Mouse (Mus musculus): Measurements from ENCODE around the gene 2010111I01Rik. TPM values are rescaled to one million over a fixed set of nuclear protein-coding genes. Genes with fewer than 3 reads are reported as not detected.
"Not testable (repeated sequence)": the region's sequence is repeated elsewhere in the genome, so short reads cannot be mapped to it uniquely, and the experiment has no call there.

Gene 2010111I01Rik
- polyA plus RNA-seq (2016; fragmentation: Nextera tagmentation; extraction: Ambion mirVana) = 17.2 and 19.6 TPM in 2 replicates

DNA sequence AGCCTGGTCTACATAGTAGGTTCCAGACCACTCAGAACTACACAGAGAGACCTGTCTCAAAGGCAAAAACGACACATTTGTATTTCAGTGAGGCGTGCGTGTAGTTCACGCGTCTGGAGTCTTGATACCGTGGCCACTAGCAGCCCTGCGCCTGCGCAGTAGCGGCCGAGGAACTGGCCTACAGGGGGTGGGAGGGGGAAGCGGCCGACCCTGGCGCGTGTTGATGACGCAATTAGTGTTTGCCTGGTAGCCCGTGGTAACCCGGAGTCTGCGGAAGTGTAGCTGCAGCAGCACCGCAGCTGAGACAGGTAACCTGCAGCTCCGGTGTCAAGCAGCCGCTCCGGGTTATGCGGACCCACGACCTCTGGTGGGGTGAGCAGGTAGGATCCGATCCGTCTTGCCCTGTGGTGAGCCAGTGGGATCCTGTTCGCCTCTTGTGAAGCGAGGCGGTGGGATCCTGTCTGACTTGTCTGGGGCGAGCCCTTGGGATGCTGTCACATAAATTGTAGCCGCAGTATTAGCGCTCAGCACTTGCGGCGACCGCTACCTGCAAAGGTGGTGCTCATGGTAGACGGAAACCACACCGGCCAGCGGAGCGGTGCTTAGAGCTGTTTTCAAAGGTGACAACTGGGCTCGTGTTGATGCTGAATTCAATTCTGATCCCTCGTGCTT is at the start of gene 2010111I01Rik:
Gene 2010111I01Rik (plus strand): TSS at position 254 of the 672 bp plus-strand sequence.
- peaks cover 21% of the 10 kb centered on the region for H3K4me1 ChIP-seq
- under 1% methylated on average over 41 of the region's 41 CpGs for WGBS (ENCODE audit: insufficient replicate concordance)
- peaks cover 5% of the 10 kb centered on the region for H3K36me3 ChIP-seq
- no peaks in the 10 kb centered on the region for H3K27me3 ChIP-seq (replicated peaks)
- H3K4me2 ChIP-seq = peak within 1 kb of the TSS; percentile 86
- H3K27ac ChIP-seq = peak within 1 kb of the TSS; percentile 34; the same call in 1 of the 2 replicates
- no peaks in the 10 kb centered on the region for H3K9me3 ChIP-seq (replicated peaks)
- H3K4me3 ChIP-seq = peak within 1 kb of the TSS; percentile 84
- peak; percentile 93 for ATAC-seq
- peak within 1 kb of the TSS; percentile 75 for H3K9ac ChIP-seq

GRCm38 (mm10) chr13:62916675-62917074 is 48.0 kb upstream of the 2010111I01Rik start:
- no peak overlapping the region for H3K27ac ChIP-seq
- H3K9me3 ChIP-seq (replicated peaks) = no peaks in the 10 kb centered on the region
- peaks cover 11% of the 10 kb centered on the region for H3K4me1 ChIP-seq
- WGBS (ENCODE audit: insufficient replicate concordance) = 46% methylated on average over 4 of the region's 4 CpGs
- H3K36me3 ChIP-seq = no peaks in the 10 kb centered on the region
- no peak overlapping the region for H3K4me2 ChIP-seq
- H3K4me3 ChIP-seq = no peak overlapping the region
- no peak overlapping the region for H3K9ac ChIP-seq
- no peaks in the 10 kb centered on the region for H3K27me3 ChIP-seq (replicated peaks)
- no peak for ATAC-seq

DNA sequence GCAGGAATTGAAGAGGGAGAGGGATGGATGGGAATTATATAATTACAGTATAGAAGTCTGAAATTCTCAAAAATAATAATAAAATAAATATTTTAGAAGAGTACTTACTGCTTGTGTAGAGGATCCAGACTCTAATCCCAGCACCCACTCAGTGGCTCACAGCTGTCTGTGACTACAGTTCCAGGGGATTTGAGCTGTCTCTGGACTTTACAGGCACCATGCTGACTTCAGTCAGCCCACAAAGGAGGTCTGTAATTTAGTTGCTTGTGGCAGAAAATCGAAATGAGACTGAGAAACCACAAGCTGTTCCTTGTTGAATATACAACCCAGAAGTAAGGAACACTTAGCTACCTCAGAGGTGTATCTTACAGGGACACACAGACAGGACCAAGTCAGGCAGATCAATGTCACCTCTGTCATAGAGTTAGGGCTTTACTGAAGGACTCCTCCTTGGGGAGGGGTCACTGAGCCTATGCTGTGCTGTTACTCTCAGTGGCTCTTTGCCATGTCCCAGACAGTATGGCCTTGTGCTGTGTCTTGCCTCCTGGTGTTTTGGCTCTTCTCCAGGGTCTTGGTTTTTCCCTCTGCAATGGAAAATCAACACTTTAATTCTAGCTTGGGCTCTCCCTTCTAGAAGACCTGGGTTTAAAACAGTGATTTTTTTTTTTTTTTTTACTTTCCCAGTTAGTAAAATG is 47.1 kb upstream of the 2010111I01Rik start:
- H3K27me3 ChIP-seq (replicated peaks) = no peaks in the 10 kb centered on the region
- H3K36me3 ChIP-seq = no peaks in the 10 kb centered on the region
- no peak overlapping the region for H3K4me2 ChIP-seq
- H3K9me3 ChIP-seq (replicated peaks) = no peaks in the 10 kb centered on the region
- ATAC-seq = no peak
- 0 out of 2 replicates have a peak, but pooled peaks cover 4% of the 10 kb centered on the region for H3K4me1 ChIP-seq
- no peak overlapping the region for H3K27ac ChIP-seq
- WGBS (ENCODE audit: insufficient replicate concordance) = 33% methylated on average over 1 of the region's 1 CpGs
- no peak overlapping the region for H3K9ac ChIP-seq
- H3K4me3 ChIP-seq = no peak overlapping the region

- no peak for ATAC-seq
- Histone ChIP-seq H3K36me3 (no peaks in the 10 kb centered on the region), H3K4me2 (no peak overlapping the region), H3K9ac (no peak overlapping the region), H3K27me3 (replicated peaks) (no peaks in the 10 kb centered on the region), H3K4me3 (no peak overlapping the region), H3K9me3 (replicated peaks) (no peaks in the 10 kb centered on the region), H3K27ac (no peak overlapping the region), H3K4me1 (no peaks in the 10 kb centered on the region)
- 32% methylated on average over 11 of the region's 11 CpGs for WGBS (ENCODE audit: insufficient replicate concordance)
These were observed 44.9 kb upstream of the 2010111I01Rik start for GRCm38 (mm10) chr13:62919647-62920341.

DNA sequence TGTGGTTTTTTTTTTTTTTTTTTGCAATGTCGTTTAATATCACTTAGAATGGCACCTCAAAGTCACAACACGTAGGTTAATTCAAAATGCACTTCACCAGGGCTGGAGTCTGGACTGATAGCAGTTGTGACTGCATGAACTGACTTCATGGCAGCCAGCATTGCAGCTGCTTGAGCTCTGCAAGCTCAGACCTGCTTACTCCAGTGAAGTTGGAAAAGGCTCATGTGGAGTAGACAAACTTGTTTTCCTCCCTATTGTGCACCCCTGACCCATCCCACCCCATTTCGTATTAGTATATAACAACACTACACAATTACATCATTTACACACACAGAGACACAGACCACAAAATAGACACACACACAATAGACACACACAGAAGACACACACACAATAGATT is 42.0 kb upstream of the 2010111I01Rik start:
- Histone ChIP-seq H3K27me3 (replicated peaks) (no peaks in the 10 kb centered on the region), H3K27ac (no peak overlapping the region), H3K36me3 (no peaks in the 10 kb centered on the region), H3K4me1 (no peaks in the 10 kb centered on the region), H3K4me2 (no peak overlapping the region), H3K4me3 (no peak overlapping the region), H3K9me3 (replicated peaks) (no peaks in the 10 kb centered on the region), H3K9ac (no peak overlapping the region)
- WGBS (ENCODE audit: insufficient replicate concordance) = 56% methylated on average over 3 of the region's 3 CpGs
- ATAC-seq = no peak

- Histone ChIP-seq H3K4me2 (no peak overlapping the region), H3K27ac (no peak overlapping the region), H3K36me3 (no peaks in the 10 kb centered on the region), H3K4me1 (no peaks in the 10 kb centered on the region), H3K9me3 (replicated peaks) (no peaks in the 10 kb centered on the region), H3K4me3 (no peak overlapping the region), H3K9ac (no peak overlapping the region), H3K27me3 (replicated peaks) (no peaks in the 10 kb centered on the region)
- no peak for ATAC-seq
- WGBS (ENCODE audit: insufficient replicate concordance) = 75% methylated on average over 8 of the region's 8 CpGs
These were observed 41.5 kb upstream of the 2010111I01Rik start for GRCm38 (mm10) chr13:62923182-62923581.

DNA sequence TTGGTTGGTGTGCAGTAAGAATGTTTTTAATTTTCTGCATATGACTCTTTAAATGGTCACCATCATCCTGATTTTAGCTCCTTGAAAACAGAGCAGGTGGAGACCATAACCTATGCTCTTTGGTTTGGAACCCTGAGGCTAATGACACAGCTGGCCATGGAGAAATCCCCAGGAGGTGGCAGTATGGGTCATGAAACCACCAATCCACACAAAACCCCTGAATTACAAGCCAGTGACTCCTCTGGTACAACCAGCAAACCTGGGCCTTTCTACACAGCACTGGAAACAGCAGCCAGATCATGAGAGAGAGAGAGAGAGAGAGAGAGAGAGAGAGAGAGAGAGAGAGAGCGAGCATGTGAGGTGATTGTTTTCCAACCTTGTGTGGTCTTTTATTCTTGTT is 38.2 kb upstream of the 2010111I01Rik start:
- H3K9me3 ChIP-seq (replicated peaks) = no peaks in the 10 kb centered on the region
- no peaks in the 10 kb centered on the region for H3K36me3 ChIP-seq
- WGBS (ENCODE audit: insufficient replicate concordance) = 56% methylated on average over 1 of the region's 1 CpGs
- ATAC-seq = no peak
- H3K27ac ChIP-seq = no peak overlapping the region
- no peak overlapping the region for H3K4me3 ChIP-seq
- no peaks in the 10 kb centered on the region for H3K27me3 ChIP-seq (replicated peaks)
- H3K4me1 ChIP-seq = no peaks in the 10 kb centered on the region
- H3K9ac ChIP-seq = no peak overlapping the region
- no peak overlapping the region for H3K4me2 ChIP-seq

DNA sequence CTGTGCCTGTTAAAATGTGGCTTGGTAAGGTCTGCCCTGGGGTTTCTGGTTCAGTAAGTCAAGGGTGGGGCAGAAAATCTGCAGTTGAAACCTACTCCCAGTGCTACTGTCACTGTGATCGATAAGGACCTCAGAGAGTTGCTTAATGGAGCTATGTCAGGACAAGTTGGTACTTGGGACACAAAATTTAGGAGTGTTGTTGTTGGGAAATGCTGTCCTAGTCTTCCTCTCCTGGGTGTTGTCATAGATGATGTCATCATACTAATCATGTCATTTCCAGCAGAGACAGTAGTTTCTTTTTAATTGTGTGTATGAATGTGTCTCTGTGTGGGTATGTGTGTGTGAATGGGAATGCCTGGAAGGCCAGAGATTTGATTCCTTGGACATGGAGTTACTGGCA is 37.2 kb upstream of the 2010111I01Rik start:
- Histone ChIP-seq H3K4me3 (no peak overlapping the region), H3K9ac (no peak overlapping the region), H3K4me1 (no peaks in the 10 kb centered on the region), H3K27ac (no peak overlapping the region), H3K36me3 (no peaks in the 10 kb centered on the region), H3K4me2 (no peak overlapping the region), H3K9me3 (replicated peaks) (no peaks in the 10 kb centered on the region), H3K27me3 (replicated peaks) (no peaks in the 10 kb centered on the region)
- ATAC-seq = no peak
- 60% methylated on average over 1 of the region's 1 CpGs for WGBS (ENCODE audit: insufficient replicate concordance)

- H3K4me1 ChIP-seq; ATAC-seq; H3K4me3 ChIP-seq; H3K27me3 ChIP-seq (replicated peaks); H3K9me3 ChIP-seq (replicated peaks); H3K27ac ChIP-seq; H3K9ac ChIP-seq; H3K36me3 ChIP-seq; H3K4me2 ChIP-seq: not testable (repeated sequence)
- WGBS (ENCODE audit: insufficient replicate concordance) = 69% methylated on average over 3 of the region's 3 CpGs
These were observed 35.5 kb upstream of the 2010111I01Rik start for GRCm38 (mm10) chr13:62929144-62929543.

DNA sequence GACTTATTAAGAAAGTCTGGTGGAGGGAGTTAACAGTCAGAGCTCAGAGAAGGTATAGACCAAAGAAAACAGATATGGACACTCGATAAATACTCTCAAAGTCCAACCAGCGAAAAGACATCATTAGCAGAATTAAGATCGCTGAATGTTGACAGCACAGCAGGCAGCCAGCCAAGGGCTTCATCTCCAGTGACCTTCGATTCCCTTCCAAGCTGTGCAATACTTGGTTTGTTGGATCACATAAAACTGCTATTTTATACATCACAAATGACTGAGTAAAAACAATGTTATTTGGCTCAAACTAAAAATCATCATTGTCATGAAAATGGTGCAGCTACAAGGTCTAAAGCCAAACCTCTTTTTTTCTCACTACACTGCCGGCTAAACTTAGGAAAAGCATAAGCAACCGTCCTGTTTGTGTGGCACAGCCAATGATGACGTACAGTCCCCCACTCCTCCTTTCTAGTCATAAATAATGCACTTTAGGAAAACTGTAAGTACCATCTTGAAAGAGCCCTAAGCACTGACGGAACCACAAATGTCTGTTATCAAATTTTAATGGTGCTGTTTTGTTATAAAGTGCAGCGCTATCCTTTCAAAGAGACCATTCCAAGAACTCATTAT is 34.8 kb upstream of the 2010111I01Rik start:
- H3K4me1 ChIP-seq = no peaks in the 10 kb centered on the region
- WGBS (ENCODE audit: insufficient replicate concordance) = 78% methylated on average over 9 of the region's 9 CpGs
- H3K4me3 ChIP-seq = no peak overlapping the region
- peaks cover 5% of the 10 kb centered on the region; the same call in 1 of the 2 replicates for H3K27me3 ChIP-seq (replicated peaks)
- no peak overlapping the region for H3K9ac ChIP-seq
- no peak for ATAC-seq
- H3K9me3 ChIP-seq (replicated peaks) = no peaks in the 10 kb centered on the region
- H3K4me2 ChIP-seq = no peak overlapping the region
- H3K27ac ChIP-seq = no peak overlapping the region
- H3K36me3 ChIP-seq = no peaks in the 10 kb centered on the region

- no peaks in the 10 kb centered on the region for H3K4me1 ChIP-seq
- no peak overlapping the region for H3K4me2 ChIP-seq
- H3K9me3 ChIP-seq (replicated peaks) = no peaks in the 10 kb centered on the region
- no peak overlapping the region for H3K27ac ChIP-seq
- H3K4me3 ChIP-seq = no peak overlapping the region
- H3K9ac ChIP-seq = no peak overlapping the region
- 72% methylated on average over 4 of the region's 4 CpGs for WGBS (ENCODE audit: insufficient replicate concordance)
- peaks cover 5% of the 10 kb centered on the region; the same call in 1 of the 2 replicates for H3K27me3 ChIP-seq (replicated peaks)
- no peak for ATAC-seq
- no peaks in the 10 kb centered on the region for H3K36me3 ChIP-seq
These were observed 32.2 kb upstream of the 2010111I01Rik start for GRCm38 (mm10) chr13:62932452-62932851.
